In genomic region chr15:103357817-103358216, GRCm38 (mm10) we compare ENCODE assay signal across 17 mouse cellular contexts. TPM values are rescaled to one million over a fixed set of nuclear protein-coding genes. Genes with fewer than 3 reads are reported as not detected.
DNase-seq lines count a peak whose midpoint lies in the region; ATAC-seq lines count a peak whose summit lies in the region.
"Had no signal": no experiment of that assay in that cellular context is flagged by ENCODE, and none has a peak within 500 bp of the region (broad histone marks: within the 10 kb centered on the region; RNA-seq: fewer than 3 reads in every experiment).

No protein-coding gene starts in this region.

- no peaks in the 10 kb centered on the region for H3K9me3 ChIP-seq in heart, embryonic 15.5 days (replicated peaks)
- H3K9me3 ChIP-seq in embryonic facial prominence, embryonic 12.5 days: no peaks in the 10 kb centered on the region
- H3K9me3 ChIP-seq in limb, embryonic 15.5 days: no peaks in the 10 kb centered on the region
- H3K9me3 ChIP-seq: hindbrain, embryonic 13.5 days; midbrain, embryonic 12.5 days had no signal

- no peak overlapping the region for H3K9ac ChIP-seq in heart, embryonic 15.5 days
- no peak overlapping the region for H3K9ac ChIP-seq in embryonic facial prominence, embryonic 12.5 days
- H3K9ac ChIP-seq in limb, embryonic 15.5 days: no peak overlapping the region
- H3K9ac ChIP-seq: hindbrain, embryonic 13.5 days; midbrain, embryonic 12.5 days had no signal

- peak; percentile 11 for DNase-seq in cerebellum, adult 11-12 months
- no peak for DNase-seq in cerebellum, adult 8-10 months
- no peak for DNase-seq in heart, postnatal 36 days
- DNase-seq in urinary bladder, postnatal 25 days (ENCODE audit: low spot score): no peak
- no peak for DNase-seq in neural tube, embryonic 10.5 days (ENCODE audit: extremely low spot score, low spot score)
- DNase-seq: cerebellum, postnatal 14 days; gastrocnemius, postnatal 14 days; kidney, adult 11 months; lung, postnatal 10 days had no signal

- H3K4me2 ChIP-seq in heart, embryonic 15.5 days: no peak overlapping the region
- H3K4me2 ChIP-seq in embryonic facial prominence, embryonic 12.5 days (replicated peaks): no peak overlapping the region
- no peak overlapping the region for H3K4me2 ChIP-seq in limb, embryonic 15.5 days
- H3K4me2 ChIP-seq: hindbrain, embryonic 13.5 days; midbrain, embryonic 12.5 days had no signal

- H3K27ac ChIP-seq in heart, embryonic 15.5 days: peak overlapping the region; percentile 92
- peak overlapping the region; percentile 90 for H3K27ac ChIP-seq in embryonic facial prominence, embryonic 12.5 days
- peak overlapping the region; percentile 55; the same call in 1 of the 2 replicates for H3K27ac ChIP-seq in limb, embryonic 15.5 days
- H3K27ac ChIP-seq: hindbrain, embryonic 13.5 days; midbrain, embryonic 12.5 days had no signal

- peaks cover 32% of the 10 kb centered on the region for H3K36me3 ChIP-seq in heart, embryonic 15.5 days
- H3K36me3 ChIP-seq in embryonic facial prominence, embryonic 12.5 days: peaks cover 39% of the 10 kb centered on the region
- peaks cover 44% of the 10 kb centered on the region for H3K36me3 ChIP-seq in limb, embryonic 15.5 days
- H3K36me3 ChIP-seq: hindbrain, embryonic 13.5 days had no signal

- H3K4me3 ChIP-seq in heart, embryonic 15.5 days: no peak overlapping the region
- H3K4me3 ChIP-seq in embryonic facial prominence, embryonic 12.5 days: no peak overlapping the region
- no peak overlapping the region for H3K4me3 ChIP-seq in limb, embryonic 15.5 days
- H3K4me3 ChIP-seq: hindbrain, embryonic 13.5 days; midbrain, embryonic 12.5 days had no signal

- intact Hi-C loops in heart, postnatal 36 days (cut with DNase I): no loop called here

- WGBS in heart, embryonic 15.5 days: 70% methylated on average over 4 of the region's 4 CpGs
- WGBS in embryonic facial prominence, embryonic 12.5 days: 84% methylated on average over 4 of the region's 4 CpGs
- WGBS in limb, embryonic 15.5 days: 77% methylated on average over 4 of the region's 4 CpGs

- H3K4me1 ChIP-seq in heart, embryonic 15.5 days (replicated peaks): peaks cover 81% of the 10 kb centered on the region
- peaks cover 20% of the 10 kb centered on the region for H3K4me1 ChIP-seq in embryonic facial prominence, embryonic 12.5 days
- peaks cover 24% of the 10 kb centered on the region for H3K4me1 ChIP-seq in limb, embryonic 15.5 days
- H3K4me1 ChIP-seq: midbrain, embryonic 12.5 days had no signal

- H3K27me3 ChIP-seq in heart, embryonic 15.5 days: no peaks in the 10 kb centered on the region
- no peaks in the 10 kb centered on the region for H3K27me3 ChIP-seq in embryonic facial prominence, embryonic 12.5 days
- no peaks in the 10 kb centered on the region for H3K27me3 ChIP-seq in limb, embryonic 15.5 days
- H3K27me3 ChIP-seq: hindbrain, embryonic 13.5 days; midbrain, embryonic 12.5 days had no signal

- no peak for ATAC-seq in heart, embryonic 15.5 days (replicated peaks; ENCODE audit: insufficient number of reproducible peaks, insufficient read depth, low FRiP score, low read depth)
- no peak for ATAC-seq in embryonic facial prominence, embryonic 12.5 days (ENCODE audit: insufficient number of reproducible peaks, insufficient read depth, low FRiP score, low TSS enrichment)
- no peak for ATAC-seq in limb, embryonic 15.5 days (ENCODE audit: insufficient number of reproducible peaks, low FRiP score, low TSS enrichment, low read depth)
- ATAC-seq: forebrain, embryonic 14.5 days had no signal

RNA-seq across cellular contexts. Expression of gene Itga5, which starts 8.7 kb away (rescaled TPM):
- polyA plus RNA-seq in heart, embryonic 15.5 days (2015; fragmentation: Nextera tagmentation; extraction: Ambion mirVana): 62.4 and 70.8 TPM in 2 replicates
- 10 to 100 TPM; 46.1 to 47.1 TPM for total RNA-seq in heart, postnatal 36 days (2021)
- polyA plus RNA-seq in embryonic facial prominence, embryonic 12.5 days (2016; fragmentation: Nextera tagmentation; extraction: Ambion mirVana): 49.4 and 50.9 TPM in 2 replicates
- polyA plus RNA-seq in limb, embryonic 15.5 days (2015; fragmentation: Nextera tagmentation; extraction: Ambion mirVana): 62.0 and 64.9 TPM in 2 replicates

RNA-seq across cellular contexts. Expression of gene Zfp385a, which starts 17.9 kb away (rescaled TPM):
- polyA plus RNA-seq in heart, embryonic 15.5 days (2015; fragmentation: Nextera tagmentation; extraction: Ambion mirVana): 5.9 and 10.5 TPM in 2 replicates
- 10 to 100 TPM; 12.9 to 13.0 TPM for total RNA-seq in heart, postnatal 36 days (2021)
- polyA plus RNA-seq in embryonic facial prominence, embryonic 12.5 days (2016; fragmentation: Nextera tagmentation; extraction: Ambion mirVana): 12.6 and 14.5 TPM in 2 replicates
- 17.1 and 19.4 TPM in 2 replicates for polyA plus RNA-seq in limb, embryonic 15.5 days (2015; fragmentation: Nextera tagmentation; extraction: Ambion mirVana)

RNA-seq across cellular contexts. Expression of gene Gpr84, which starts 47.4 kb away (rescaled TPM):
- 0.11 and 0.25 TPM in 2 replicates for polyA plus RNA-seq in heart, embryonic 15.5 days (2015; fragmentation: Nextera tagmentation; extraction: Ambion mirVana)
- not detected for total RNA-seq in heart, postnatal 36 days (2021)
- polyA plus RNA-seq in embryonic facial prominence, embryonic 12.5 days (2016; fragmentation: Nextera tagmentation; extraction: Ambion mirVana): 0.47 and 0.67 TPM in 2 replicates
- polyA plus RNA-seq in limb, embryonic 15.5 days (2015; fragmentation: Nextera tagmentation; extraction: Ambion mirVana): 0.20 and 0.36 TPM in 2 replicates
- total RNA-seq: adrenal gland, adult 2 months; gastrocnemius, postnatal 14 days had no signal
- polyA plus RNA-seq: thymus, postnatal 0 days had no signal
